Mouse (Mus musculus): ENCODE measurements around the gene Gal3st1. TPM values are rescaled to one million over a fixed set of nuclear protein-coding genes. Genes with fewer than 3 reads are reported as not detected.
"Not testable (repeated sequence)": the region's sequence is repeated elsewhere in the genome, so short reads cannot be mapped to it uniquely, and the experiment has no call there.

Gal3st1 gene
- polyA plus RNA-seq, 1 experiment = 2.1 TPM

DNA sequence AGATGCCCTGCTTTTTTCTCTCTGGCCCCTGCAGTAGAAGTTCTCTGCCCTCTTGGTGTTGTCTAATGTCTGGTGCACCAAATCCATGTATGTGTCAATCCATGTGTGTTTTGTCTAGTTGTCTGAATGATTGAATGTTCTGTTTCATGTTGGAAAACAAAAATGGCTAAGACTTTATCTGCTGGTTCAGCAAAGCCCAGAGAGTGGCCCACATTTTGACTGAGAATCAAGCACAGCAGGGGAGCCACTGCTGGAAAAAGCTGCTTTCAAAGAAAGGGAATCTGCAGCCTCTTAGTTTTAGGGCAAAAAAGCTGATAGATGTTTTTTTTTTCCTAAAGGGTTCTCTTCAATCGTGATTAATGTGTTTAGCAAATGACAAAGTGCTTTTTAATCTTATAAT, 37.0 kb upstream of the Gal3st1 start:
- 42% methylated on average over 1 of the region's 1 CpGs for WGBS
- H3K27ac ChIP-seq (ENCODE audit: control insufficient read depth, insufficient read depth, low read length) = no peak overlapping the region
- no peaks in the 10 kb centered on the region for H3K36me3 ChIP-seq (ENCODE audit: control insufficient read depth, insufficient read depth, low read length)
- DNase-seq = no peak
- TF ChIP-seq POLR2A (IDR thresholded peaks at IDR 0.05; ENCODE audit: control insufficient read depth, extremely low read depth, insufficient read depth, low read length, poor library complexity) (no peak), CTCF (IDR thresholded peaks at IDR 0.05; ENCODE audit: borderline replicate concordance, control insufficient read depth, extremely low read depth, insufficient read depth, low read length, poor library complexity) (no peak)
- H3K4me1 ChIP-seq (replicated peaks; ENCODE audit: control insufficient read depth, insufficient read depth, low read length) = no peaks in the 10 kb centered on the region
- H3K27me3 ChIP-seq (ENCODE audit: control insufficient read depth, insufficient read depth, low read length) = peaks cover 2% of the 10 kb centered on the region; the same call in 1 of the 2 replicates
- H3K4me3 ChIP-seq (ENCODE audit: control insufficient read depth, insufficient read depth, low read length) = no peak overlapping the region

DNA sequence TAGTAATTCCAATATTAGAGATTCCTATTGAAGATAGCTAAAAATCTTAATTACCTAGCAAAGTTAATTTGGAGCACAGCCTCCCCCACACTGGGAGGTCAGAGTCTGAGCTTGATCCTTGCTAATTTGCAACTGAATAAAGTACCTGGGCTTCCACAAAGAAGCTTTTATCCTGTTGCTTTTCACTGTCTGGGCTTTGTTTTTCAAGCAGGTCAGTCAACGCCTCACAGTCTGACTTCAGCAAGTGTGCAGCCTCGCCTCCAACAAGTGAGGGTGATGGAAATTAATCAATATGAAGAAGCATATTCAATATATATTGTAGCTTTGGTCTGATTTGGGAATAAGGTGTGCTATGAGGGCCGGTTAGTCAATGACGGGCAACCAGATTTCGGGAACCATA, 28.6 kb upstream of the Gal3st1 start:
- H3K36me3 ChIP-seq (ENCODE audit: control insufficient read depth, insufficient read depth, low read length); H3K27ac ChIP-seq (ENCODE audit: control insufficient read depth, insufficient read depth, low read length); H3K4me3 ChIP-seq (ENCODE audit: control insufficient read depth, insufficient read depth, low read length); H3K4me1 ChIP-seq (replicated peaks; ENCODE audit: control insufficient read depth, insufficient read depth, low read length); H3K27me3 ChIP-seq (ENCODE audit: control insufficient read depth, insufficient read depth, low read length); DNase-seq: not testable (repeated sequence)
- 92% methylated on average over 5 of the region's 5 CpGs for WGBS

DNA sequence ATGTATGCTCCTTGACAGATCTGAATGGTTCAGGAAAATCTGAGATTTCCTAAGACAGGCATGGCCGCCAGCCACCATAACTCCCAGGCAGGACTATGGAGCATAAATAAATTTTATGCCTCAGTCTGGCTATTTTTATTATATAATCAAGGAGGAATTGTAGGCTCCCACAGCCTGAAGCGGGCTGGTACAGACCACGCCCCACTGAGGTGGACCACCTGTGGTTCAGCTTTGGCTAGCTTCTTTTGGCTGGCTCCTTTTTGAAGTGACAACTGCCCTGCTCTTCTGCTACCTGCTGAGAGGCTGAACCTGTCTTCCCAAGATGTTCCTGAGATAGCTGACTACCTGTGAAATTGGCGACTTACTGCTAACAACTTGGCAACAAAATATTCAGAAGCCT, 28.1 kb upstream of the Gal3st1 start:
- not testable (repeated sequence) for H3K27me3 ChIP-seq (ENCODE audit: control insufficient read depth, insufficient read depth, low read length); H3K4me3 ChIP-seq (ENCODE audit: control insufficient read depth, insufficient read depth, low read length); H3K27ac ChIP-seq (ENCODE audit: control insufficient read depth, insufficient read depth, low read length); H3K4me1 ChIP-seq (replicated peaks; ENCODE audit: control insufficient read depth, insufficient read depth, low read length); H3K36me3 ChIP-seq (ENCODE audit: control insufficient read depth, insufficient read depth, low read length); DNase-seq
- WGBS = 85% methylated on average over 4 of the region's 4 CpGs

DNA sequence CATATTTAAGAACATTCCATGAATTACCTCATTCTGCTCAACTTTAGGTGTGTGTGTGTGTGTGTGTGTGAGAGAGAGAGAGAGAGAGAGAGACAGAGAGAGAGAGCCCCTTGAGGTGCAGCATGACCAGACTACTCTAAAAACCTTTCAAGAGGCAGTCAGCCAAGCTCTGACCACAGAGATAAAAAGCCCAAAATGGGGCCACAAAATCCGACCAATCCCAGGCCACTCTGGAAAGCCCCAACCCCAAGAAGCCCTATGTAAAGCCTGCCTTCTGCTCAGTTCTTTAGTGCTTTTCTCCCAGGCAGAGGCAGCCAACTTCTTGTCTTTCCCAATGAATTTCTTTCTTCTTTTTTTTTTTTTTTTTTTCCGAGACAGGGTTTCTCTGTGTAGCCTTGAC, 22.5 kb upstream of the Gal3st1 start:
- WGBS = 49% methylated on average over 2 of the region's 2 CpGs
- no peak for DNase-seq
- H3K27ac ChIP-seq (ENCODE audit: control insufficient read depth, insufficient read depth, low read length) = no peak overlapping the region

DNA sequence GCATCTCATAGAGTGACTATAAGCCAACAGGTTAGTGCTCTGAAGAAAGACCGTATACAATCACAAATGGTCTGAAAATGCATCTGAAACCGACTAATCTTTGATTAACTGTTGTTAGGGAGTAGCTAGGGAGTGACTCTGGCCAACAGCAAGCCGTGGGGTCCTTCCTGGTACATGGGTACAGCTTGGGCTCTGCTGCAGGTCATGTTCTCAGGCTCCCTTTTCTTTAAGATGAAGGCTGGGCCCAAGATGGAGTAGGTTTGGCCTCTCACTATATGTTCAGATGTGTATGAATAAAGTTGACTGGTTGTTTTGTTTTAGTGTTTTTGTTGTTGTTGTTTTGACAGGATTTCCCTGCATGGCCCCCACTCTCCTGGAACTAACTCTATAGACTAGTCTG, 21.7 kb upstream of the Gal3st1 start:
- Histone ChIP-seq H3K4me1 (replicated peaks; ENCODE audit: control insufficient read depth, insufficient read depth, low read length) (peaks cover 9% of the 10 kb centered on the region; the same call in 1 of the 2 replicates), H3K27me3 (ENCODE audit: control insufficient read depth, insufficient read depth, low read length) (no peaks in the 10 kb centered on the region), H3K27ac (ENCODE audit: control insufficient read depth, insufficient read depth, low read length) (no peak overlapping the region), H3K36me3 (ENCODE audit: control insufficient read depth, insufficient read depth, low read length) (no peaks in the 10 kb centered on the region), H3K4me3 (ENCODE audit: control insufficient read depth, insufficient read depth, low read length) (no peak overlapping the region)
- DNase-seq = no peak
- no peak for TF ChIP-seq POLR2A (IDR thresholded peaks at IDR 0.05; ENCODE audit: control insufficient read depth, extremely low read depth, insufficient read depth, low read length, poor library complexity)
- no peak for TF ChIP-seq CTCF (IDR thresholded peaks at IDR 0.05; ENCODE audit: borderline replicate concordance, control insufficient read depth, extremely low read depth, insufficient read depth, low read length, poor library complexity)
- WGBS = 82% methylated on average over 3 of the region's 3 CpGs

More for the DNA sequence above, 22.5 kb upstream of the Gal3st1 start:
- Histone ChIP-seq H3K4me1 (replicated peaks; ENCODE audit: control insufficient read depth, insufficient read depth, low read length) (peaks cover 6% of the 10 kb centered on the region; the same call in 1 of the 2 replicates), H3K4me3 (ENCODE audit: control insufficient read depth, insufficient read depth, low read length) (no peak overlapping the region), H3K27me3 (ENCODE audit: control insufficient read depth, insufficient read depth, low read length) (no peaks in the 10 kb centered on the region), H3K36me3 (ENCODE audit: control insufficient read depth, insufficient read depth, low read length) (no peaks in the 10 kb centered on the region)
- no peak for TF ChIP-seq POLR2A (IDR thresholded peaks at IDR 0.05; ENCODE audit: control insufficient read depth, extremely low read depth, insufficient read depth, low read length, poor library complexity)
- no peak for TF ChIP-seq CTCF (IDR thresholded peaks at IDR 0.05; ENCODE audit: borderline replicate concordance, control insufficient read depth, extremely low read depth, insufficient read depth, low read length, poor library complexity)

DNA sequence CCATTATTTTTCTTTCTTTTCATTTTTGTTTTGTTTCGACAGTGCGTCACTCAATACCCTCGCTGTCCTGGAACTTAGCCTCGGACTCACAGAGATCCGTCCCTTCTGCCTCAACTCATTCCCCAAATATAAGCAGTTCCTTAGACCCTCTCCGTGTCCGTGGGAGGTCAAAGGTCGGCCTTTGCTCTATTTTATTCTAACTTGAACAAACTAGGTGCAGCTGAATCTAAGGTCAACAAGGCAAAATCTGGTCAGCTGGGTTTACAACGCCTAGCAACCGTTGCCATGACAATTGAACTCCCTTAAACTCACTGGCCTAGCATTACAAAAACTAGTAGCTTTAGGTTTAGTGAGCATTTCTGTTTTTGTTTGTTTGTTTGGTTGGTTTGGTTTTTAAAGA, 20.3 kb upstream of the Gal3st1 start:
- peaks cover 9% of the 10 kb centered on the region; the same call in 1 of the 2 replicates for H3K4me1 ChIP-seq (replicated peaks; ENCODE audit: control insufficient read depth, insufficient read depth, low read length)
- 88% methylated on average over 10 of the region's 10 CpGs for WGBS
- TF ChIP-seq POLR2A (IDR thresholded peaks at IDR 0.05; ENCODE audit: control insufficient read depth, extremely low read depth, insufficient read depth, low read length, poor library complexity) (no peak), CTCF (IDR thresholded peaks at IDR 0.05; ENCODE audit: borderline replicate concordance, control insufficient read depth, extremely low read depth, insufficient read depth, low read length, poor library complexity) (no peak)
- peak; percentile 22 for DNase-seq
- H3K4me3 ChIP-seq (ENCODE audit: control insufficient read depth, insufficient read depth, low read length) = peak overlapping the region; percentile 30
- peak overlapping the region; percentile 21; the same call in 1 of the 2 replicates for H3K27ac ChIP-seq (ENCODE audit: control insufficient read depth, insufficient read depth, low read length)
- no peaks in the 10 kb centered on the region for H3K27me3 ChIP-seq (ENCODE audit: control insufficient read depth, insufficient read depth, low read length)
- no peaks in the 10 kb centered on the region for H3K36me3 ChIP-seq (ENCODE audit: control insufficient read depth, insufficient read depth, low read length)

DNA sequence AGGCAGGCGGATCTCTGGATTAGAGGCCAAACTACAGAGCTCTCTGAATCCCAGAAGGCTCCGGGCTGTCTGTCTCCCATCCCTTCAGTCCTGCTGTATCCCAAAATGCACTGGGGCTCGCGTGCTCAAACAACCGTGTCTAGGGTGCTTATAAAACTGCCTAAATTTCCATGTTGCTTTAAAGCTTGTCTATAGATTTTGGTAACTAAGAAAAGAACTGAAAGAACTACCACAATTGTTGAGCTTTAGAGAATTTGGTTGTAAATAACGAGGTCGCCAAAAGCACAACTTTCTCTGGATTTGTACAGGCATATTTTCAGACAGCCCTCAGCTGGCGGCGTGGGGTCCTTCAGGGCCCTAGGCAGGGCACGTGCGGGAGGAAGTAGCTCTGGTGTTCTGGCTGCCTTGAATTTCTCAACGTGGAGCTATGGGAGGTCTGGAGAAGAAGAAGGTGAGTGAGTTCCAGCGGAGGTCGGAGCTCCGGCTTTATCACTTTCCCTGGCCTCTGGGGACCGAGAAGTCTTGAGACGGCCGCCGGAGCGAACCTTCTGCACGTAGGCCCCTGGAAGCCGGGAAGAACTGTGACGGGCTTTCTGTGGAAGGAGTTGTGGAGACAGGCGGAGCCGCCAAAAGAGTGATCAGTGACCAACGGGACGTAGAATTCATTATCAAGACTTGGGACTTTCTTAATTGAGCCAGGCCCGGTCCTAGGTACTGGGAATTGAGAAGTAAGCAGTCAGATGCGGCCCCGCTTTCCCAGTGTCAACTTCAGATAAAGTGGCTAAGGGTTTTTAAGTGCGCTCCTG, 19.6 kb upstream of the Gal3st1 start, which contains the start of gene Pes1:
Pes1 (plus strand) TSS at position 366 of the 806 bp plus-strand sequence.
- no peaks in the 10 kb centered on the region for H3K36me3 ChIP-seq (ENCODE audit: control insufficient read depth, insufficient read depth, low read length)
- DNase-seq = peak; percentile 75
- under 1% methylated on average over 31 of the region's 31 CpGs for WGBS
- peak within 1 kb of the TSS; percentile 21; the same call in 1 of the 2 replicates for H3K27ac ChIP-seq (ENCODE audit: control insufficient read depth, insufficient read depth, low read length)
- TF ChIP-seq POLR2A (IDR thresholded peaks at IDR 0.05; ENCODE audit: control insufficient read depth, extremely low read depth, insufficient read depth, low read length, poor library complexity) (no peak), CTCF (IDR thresholded peaks at IDR 0.05; ENCODE audit: borderline replicate concordance, control insufficient read depth, extremely low read depth, insufficient read depth, low read length, poor library complexity) (0 out of 2 replicates have a peak, but pooled peaks have one; percentile 20)
- peaks cover 9% of the 10 kb centered on the region; the same call in 1 of the 2 replicates for H3K4me1 ChIP-seq (replicated peaks; ENCODE audit: control insufficient read depth, insufficient read depth, low read length)
- peak within 1 kb of the TSS; percentile 95 for H3K4me3 ChIP-seq (ENCODE audit: control insufficient read depth, insufficient read depth, low read length)
- H3K27me3 ChIP-seq (ENCODE audit: control insufficient read depth, insufficient read depth, low read length) = no peaks in the 10 kb centered on the region
